Mouse (Mus musculus): ENCODE measurements around the gene Ggn. TPM values are rescaled to one million over a fixed set of nuclear protein-coding genes. Genes with fewer than 3 reads are reported as not detected.
A peak's percentile ranks its signal among the peaks of the same experiment; 100 is the strongest.

Gene Ggn
- 0.23 and 0.33 TPM in 2 replicates for polyA plus RNA-seq (2014; fragmentation: Nextera tagmentation; extraction: Ambion mirVana)

DNA sequence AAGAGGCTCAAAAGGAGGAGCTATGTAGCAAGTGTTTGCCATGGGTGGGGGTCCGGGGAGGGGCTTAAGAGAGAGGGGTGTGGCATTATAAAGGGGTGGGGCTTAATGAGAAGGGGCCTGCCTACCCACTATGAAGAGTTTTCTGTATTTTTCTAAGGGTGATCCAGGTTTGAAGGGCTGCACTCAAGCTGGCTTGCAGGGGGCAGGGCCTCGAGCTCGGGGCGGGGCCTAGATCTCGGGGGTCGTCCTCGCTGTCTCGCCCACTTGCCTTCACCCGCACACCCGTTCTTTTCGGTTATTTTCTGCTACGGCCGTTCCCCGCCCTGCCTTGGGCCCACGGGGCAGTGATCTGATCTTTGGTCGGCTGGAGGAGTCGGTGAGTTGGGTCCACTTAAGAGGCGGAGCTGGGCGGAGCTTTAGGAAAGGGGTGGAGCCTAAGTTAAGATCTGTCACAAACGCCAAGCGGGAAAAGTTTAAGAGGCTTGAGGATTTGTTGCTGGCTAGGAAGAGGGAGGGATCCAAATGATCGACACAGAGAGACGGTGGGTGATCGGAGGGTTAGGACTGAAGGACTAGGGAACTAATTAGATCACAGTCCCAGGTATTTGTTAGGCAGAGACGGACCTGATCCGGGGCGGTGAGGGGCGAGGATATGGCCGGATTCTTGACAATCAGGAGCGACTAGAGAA, at the start of gene Ggn, which contains the start of gene Spred3:
Ggn (plus strand) TSS at position 145 of the 689 bp plus-strand sequence.
Spred3 (minus strand) TSS at position 346 of the 689 bp plus-strand sequence.
- peak; percentile 56 for ATAC-seq (ENCODE audit: low read depth)
- H3K9me3 ChIP-seq (ENCODE audit: control insufficient read depth, low read length), result no peaks in the 10 kb centered on the region
- under 1% methylated on average over 30 of the region's 30 CpGs for WGBS
- H3K4me3 ChIP-seq (ENCODE audit: low read depth, low read length), result peak within 1 kb of the TSS; percentile 68
- peaks cover 29% of the 10 kb centered on the region for H3K27me3 ChIP-seq (ENCODE audit: control insufficient read depth, insufficient read depth, low read length)
- peaks cover 14% of the 10 kb centered on the region for H3K36me3 ChIP-seq (ENCODE audit: control insufficient read depth, insufficient read depth, low read length)
- peak within 1 kb of the TSS; percentile 78 for H3K27ac ChIP-seq (ENCODE audit: low read depth, low read length)
- H3K4me1 ChIP-seq (ENCODE audit: control insufficient read depth, insufficient read depth, low read length), result peaks cover 18% of the 10 kb centered on the region
- H3K9ac ChIP-seq (replicated peaks; ENCODE audit: low read depth, low read length), result peak within 1 kb of the TSS; percentile 74
- peak within 1 kb of the TSS; percentile 60 for H3K4me2 ChIP-seq (ENCODE audit: low read depth, low read length)

DNA sequence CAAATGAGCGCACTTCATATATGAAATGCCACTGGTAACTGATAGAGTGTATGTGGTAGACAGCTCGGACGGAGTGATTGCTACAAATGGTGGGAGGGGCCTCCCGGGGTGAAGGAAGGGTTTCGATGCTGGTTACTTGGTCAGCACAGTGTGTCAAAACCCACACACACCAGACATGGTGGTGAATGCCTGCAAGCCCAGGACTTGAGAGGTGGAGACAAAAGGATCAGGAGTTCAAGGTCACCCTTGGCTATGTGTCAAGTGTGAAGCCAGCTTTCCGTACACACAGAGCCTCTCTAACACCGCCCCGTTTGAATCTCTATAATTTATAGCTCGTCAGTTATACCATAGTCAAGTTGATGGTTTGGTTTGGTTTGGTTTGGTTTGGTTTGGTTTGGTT, 47.2 kb upstream of the Ggn start:
- no peak overlapping the region for H3K27ac ChIP-seq (ENCODE audit: low read depth, low read length)
- H3K4me1 ChIP-seq (ENCODE audit: control insufficient read depth, insufficient read depth, low read length), result no peaks in the 10 kb centered on the region
- no peak overlapping the region for H3K9ac ChIP-seq (replicated peaks; ENCODE audit: low read depth, low read length)
- no peak overlapping the region for H3K4me3 ChIP-seq (ENCODE audit: low read depth, low read length)
- ATAC-seq (ENCODE audit: low read depth), result no peak
- no peak overlapping the region for H3K4me2 ChIP-seq (ENCODE audit: low read depth, low read length)
- WGBS, result 94% methylated on average over 9 of the region's 9 CpGs
- no peaks in the 10 kb centered on the region for H3K9me3 ChIP-seq (ENCODE audit: control insufficient read depth, low read length)
- H3K27me3 ChIP-seq (ENCODE audit: control insufficient read depth, insufficient read depth, low read length), result no peaks in the 10 kb centered on the region
- H3K36me3 ChIP-seq (ENCODE audit: control insufficient read depth, insufficient read depth, low read length), result no peaks in the 10 kb centered on the region

DNA sequence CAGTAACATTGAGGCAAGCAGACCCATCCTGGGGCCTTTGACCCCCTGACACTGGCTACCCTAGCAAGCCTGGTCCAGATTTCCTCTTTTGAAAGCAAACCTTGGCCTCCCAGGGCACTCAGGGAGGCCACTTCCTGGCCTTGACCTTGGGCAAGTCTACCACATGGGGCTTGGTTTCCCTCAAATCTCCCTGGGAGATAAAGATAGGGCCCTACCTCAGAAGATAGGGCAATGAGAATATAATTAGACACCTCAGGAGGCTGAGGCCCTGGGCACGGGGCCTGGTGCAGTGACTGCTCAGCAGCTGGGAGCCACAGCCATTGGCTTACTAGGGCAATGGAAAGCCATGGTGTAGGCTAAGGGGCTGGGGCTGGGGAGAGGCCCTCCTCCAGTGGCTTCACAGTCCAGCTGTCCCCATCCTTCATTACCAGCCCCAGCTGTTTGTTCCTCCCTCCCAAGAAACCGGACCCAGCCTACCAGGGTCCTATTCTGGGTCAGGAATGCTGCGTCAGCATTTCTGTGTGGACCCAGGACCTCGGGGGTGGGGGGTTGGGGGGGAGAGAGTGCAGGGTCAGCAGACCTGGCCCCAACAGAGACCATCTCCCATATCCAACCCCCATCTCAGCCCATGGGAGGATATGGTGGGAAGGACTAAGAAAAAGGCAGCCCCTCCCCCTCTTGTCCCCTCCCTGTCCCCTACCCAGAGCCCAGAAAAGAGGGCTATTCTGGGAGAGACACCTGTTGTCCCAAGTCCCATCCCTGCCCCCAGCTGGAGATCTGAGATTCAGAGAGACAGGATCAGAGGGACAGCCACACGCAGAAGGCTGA, 46.3 kb upstream of the Ggn start:
- 55% methylated on average over 5 of the region's 5 CpGs for WGBS
- no peak overlapping the region for H3K27ac ChIP-seq (ENCODE audit: low read depth, low read length)
- no peaks in the 10 kb centered on the region for H3K4me1 ChIP-seq (ENCODE audit: control insufficient read depth, insufficient read depth, low read length)
- no peak overlapping the region for H3K4me3 ChIP-seq (ENCODE audit: low read depth, low read length)
- ATAC-seq (ENCODE audit: low read depth), result no peak
- H3K27me3 ChIP-seq (ENCODE audit: control insufficient read depth, insufficient read depth, low read length), result no peaks in the 10 kb centered on the region
- no peaks in the 10 kb centered on the region for H3K36me3 ChIP-seq (ENCODE audit: control insufficient read depth, insufficient read depth, low read length)
- no peak overlapping the region for H3K9ac ChIP-seq (replicated peaks; ENCODE audit: low read depth, low read length)
- no peaks in the 10 kb centered on the region for H3K9me3 ChIP-seq (ENCODE audit: control insufficient read depth, low read length)
- H3K4me2 ChIP-seq (ENCODE audit: low read depth, low read length), result no peak overlapping the region

DNA sequence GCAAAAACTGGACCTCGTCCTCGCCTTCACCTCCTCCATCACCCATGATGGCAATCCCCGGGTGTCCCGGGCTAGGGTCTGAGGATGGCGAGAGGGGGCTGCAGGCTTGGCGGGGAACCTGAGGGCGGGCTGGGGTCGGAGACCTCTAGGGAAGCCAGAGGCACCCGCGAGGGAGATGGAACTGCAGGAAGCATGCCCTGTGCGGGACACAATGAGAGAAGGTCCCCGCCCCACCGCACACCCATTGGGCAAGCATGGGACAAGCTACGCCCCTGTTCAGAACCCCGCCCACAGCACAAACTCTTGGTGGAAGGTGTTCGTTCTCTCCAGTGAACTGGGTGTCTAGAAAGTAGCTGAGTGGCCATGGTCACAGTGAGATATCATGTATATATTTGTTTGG, 45.0 kb upstream of the Ggn start, which contains the start of gene Ryr1:
Ryr1 (minus strand) TSS at position 210 of the 400 bp plus-strand sequence.
- Histone ChIP-seq H3K4me2 (ENCODE audit: low read depth, low read length) (peak within 1 kb of the TSS; percentile 23), H3K4me3 (ENCODE audit: low read depth, low read length) (no peak within 1 kb of the TSS; the same call in 1 of the 2 replicates), H3K36me3 (ENCODE audit: control insufficient read depth, insufficient read depth, low read length) (no peaks in the 10 kb centered on the region), H3K9me3 (ENCODE audit: control insufficient read depth, low read length) (no peaks in the 10 kb centered on the region), H3K4me1 (ENCODE audit: control insufficient read depth, insufficient read depth, low read length) (no peaks in the 10 kb centered on the region), H3K27ac (ENCODE audit: low read depth, low read length) (no peak within 1 kb of the TSS), H3K9ac (replicated peaks; ENCODE audit: low read depth, low read length) (no peak within 1 kb of the TSS), H3K27me3 (ENCODE audit: control insufficient read depth, insufficient read depth, low read length) (no peaks in the 10 kb centered on the region)
- ATAC-seq (ENCODE audit: low read depth), result peak; percentile 44; the same call in 1 of the 2 replicates
- WGBS, result under 1% methylated on average over 16 of the region's 16 CpGs

DNA sequence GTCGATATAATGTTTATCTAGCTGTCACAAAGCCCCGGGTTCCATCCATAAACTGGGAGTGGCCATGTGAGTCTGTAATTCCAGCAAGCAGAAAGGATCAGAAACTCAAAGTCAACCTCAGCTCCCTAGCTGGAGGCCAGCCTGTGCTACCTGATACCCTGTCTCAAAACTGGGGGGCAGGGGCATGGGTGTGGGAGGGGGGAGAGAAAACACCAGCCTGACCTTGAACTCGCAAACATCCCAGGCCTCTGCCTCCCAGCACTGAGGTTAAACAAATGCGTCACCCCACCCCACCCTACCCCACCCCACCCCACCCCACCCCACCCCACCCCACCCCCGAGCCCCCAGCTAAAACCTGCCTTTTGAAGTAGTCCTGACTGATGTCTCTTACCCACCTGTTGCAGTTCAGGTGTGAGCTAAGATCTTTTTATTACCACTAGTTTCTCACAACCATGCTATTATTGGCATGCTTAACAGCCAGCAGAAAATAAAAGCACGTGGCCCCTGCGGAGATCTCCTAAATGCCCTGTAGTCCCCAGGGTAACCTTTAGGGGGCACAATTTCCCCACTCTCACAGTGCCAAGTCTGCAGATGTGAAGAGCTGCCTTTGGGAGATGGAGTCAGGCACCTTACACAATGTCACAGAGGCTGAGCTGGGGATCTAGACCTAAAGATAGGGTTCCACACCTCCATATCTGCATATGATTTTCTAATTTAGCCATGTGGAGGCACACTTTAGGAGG, 43.7 kb upstream of the Ggn start:
- no peaks in the 10 kb centered on the region for H3K36me3 ChIP-seq (ENCODE audit: control insufficient read depth, insufficient read depth, low read length)
- no peaks in the 10 kb centered on the region for H3K27me3 ChIP-seq (ENCODE audit: control insufficient read depth, insufficient read depth, low read length)
- H3K27ac ChIP-seq (ENCODE audit: low read depth, low read length), result no peak overlapping the region
- H3K4me1 ChIP-seq (ENCODE audit: control insufficient read depth, insufficient read depth, low read length), result no peaks in the 10 kb centered on the region
- no peak overlapping the region for H3K4me3 ChIP-seq (ENCODE audit: low read depth, low read length)
- no peaks in the 10 kb centered on the region for H3K9me3 ChIP-seq (ENCODE audit: control insufficient read depth, low read length)
- WGBS, result 37% methylated on average over 7 of the region's 7 CpGs
- no peak overlapping the region for H3K9ac ChIP-seq (replicated peaks; ENCODE audit: low read depth, low read length)
- no peak overlapping the region for H3K4me2 ChIP-seq (ENCODE audit: low read depth, low read length)
- ATAC-seq (ENCODE audit: low read depth), result no peak

DNA sequence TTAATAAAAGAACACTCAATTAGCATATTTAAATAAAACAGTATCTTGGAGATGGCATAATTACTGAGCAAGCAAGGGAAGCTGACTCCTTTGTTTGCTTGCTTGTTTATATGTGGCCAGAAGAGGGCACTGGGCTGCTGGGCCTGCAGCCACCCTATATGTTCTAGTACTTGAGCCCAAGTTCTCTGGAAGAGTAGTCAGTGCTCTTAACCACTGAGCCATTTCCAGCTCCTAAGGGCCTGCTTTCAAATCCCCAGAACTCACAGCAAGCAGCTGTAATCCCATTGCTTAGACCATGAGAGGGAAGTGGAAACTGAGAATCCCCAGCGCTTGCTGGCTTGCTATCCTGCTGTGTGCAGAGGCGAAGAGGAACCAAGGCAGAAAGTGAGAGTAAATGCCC, 41.3 kb upstream of the Ggn start:
- H3K36me3 ChIP-seq (ENCODE audit: control insufficient read depth, insufficient read depth, low read length), result no peaks in the 10 kb centered on the region
- no peaks in the 10 kb centered on the region for H3K9me3 ChIP-seq (ENCODE audit: control insufficient read depth, low read length)
- 59% methylated on average over 2 of the region's 2 CpGs for WGBS
- no peak overlapping the region for H3K9ac ChIP-seq (replicated peaks; ENCODE audit: low read depth, low read length)
- H3K4me2 ChIP-seq (ENCODE audit: low read depth, low read length), result no peak overlapping the region
- no peak overlapping the region for H3K4me3 ChIP-seq (ENCODE audit: low read depth, low read length)
- H3K27me3 ChIP-seq (ENCODE audit: control insufficient read depth, insufficient read depth, low read length), result no peaks in the 10 kb centered on the region
- no peak for ATAC-seq (ENCODE audit: low read depth)
- no peak overlapping the region for H3K27ac ChIP-seq (ENCODE audit: low read depth, low read length)
- H3K4me1 ChIP-seq (ENCODE audit: control insufficient read depth, insufficient read depth, low read length), result no peaks in the 10 kb centered on the region

DNA sequence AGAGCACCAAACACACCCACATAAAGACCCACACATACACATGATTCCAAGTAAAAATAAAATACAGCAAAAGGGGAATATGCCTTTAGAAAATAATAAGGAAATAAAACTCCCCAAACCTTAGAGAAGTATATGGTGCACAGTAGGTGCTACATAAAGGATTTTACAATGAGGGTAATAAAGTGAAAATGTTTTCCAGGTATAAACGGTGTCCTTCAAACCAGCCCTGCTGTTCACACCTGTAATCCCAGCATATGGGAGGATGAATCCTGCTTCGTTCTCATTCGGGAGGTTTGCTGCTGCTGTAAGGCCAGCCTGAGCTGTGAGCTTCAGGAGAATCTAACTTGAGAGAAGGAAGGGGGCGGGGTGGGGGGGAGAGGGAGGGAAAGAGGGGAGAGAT, 35.8 kb upstream of the Ggn start:
- 6% methylated on average over 3 of the region's 4 CpGs for WGBS
- Histone ChIP-seq H3K36me3 (ENCODE audit: control insufficient read depth, insufficient read depth, low read length) (no peaks in the 10 kb centered on the region), H3K27me3 (ENCODE audit: control insufficient read depth, insufficient read depth, low read length) (no peaks in the 10 kb centered on the region), H3K4me2 (ENCODE audit: low read depth, low read length) (peak overlapping the region; percentile 33; the same call in 1 of the 2 replicates), H3K9me3 (ENCODE audit: control insufficient read depth, low read length) (no peaks in the 10 kb centered on the region), H3K9ac (replicated peaks; ENCODE audit: low read depth, low read length) (no peak overlapping the region), H3K27ac (ENCODE audit: low read depth, low read length) (no peak overlapping the region), H3K4me1 (ENCODE audit: control insufficient read depth, insufficient read depth, low read length) (no peaks in the 10 kb centered on the region), H3K4me3 (ENCODE audit: low read depth, low read length) (no peak overlapping the region)
- no peak for ATAC-seq (ENCODE audit: low read depth)

DNA sequence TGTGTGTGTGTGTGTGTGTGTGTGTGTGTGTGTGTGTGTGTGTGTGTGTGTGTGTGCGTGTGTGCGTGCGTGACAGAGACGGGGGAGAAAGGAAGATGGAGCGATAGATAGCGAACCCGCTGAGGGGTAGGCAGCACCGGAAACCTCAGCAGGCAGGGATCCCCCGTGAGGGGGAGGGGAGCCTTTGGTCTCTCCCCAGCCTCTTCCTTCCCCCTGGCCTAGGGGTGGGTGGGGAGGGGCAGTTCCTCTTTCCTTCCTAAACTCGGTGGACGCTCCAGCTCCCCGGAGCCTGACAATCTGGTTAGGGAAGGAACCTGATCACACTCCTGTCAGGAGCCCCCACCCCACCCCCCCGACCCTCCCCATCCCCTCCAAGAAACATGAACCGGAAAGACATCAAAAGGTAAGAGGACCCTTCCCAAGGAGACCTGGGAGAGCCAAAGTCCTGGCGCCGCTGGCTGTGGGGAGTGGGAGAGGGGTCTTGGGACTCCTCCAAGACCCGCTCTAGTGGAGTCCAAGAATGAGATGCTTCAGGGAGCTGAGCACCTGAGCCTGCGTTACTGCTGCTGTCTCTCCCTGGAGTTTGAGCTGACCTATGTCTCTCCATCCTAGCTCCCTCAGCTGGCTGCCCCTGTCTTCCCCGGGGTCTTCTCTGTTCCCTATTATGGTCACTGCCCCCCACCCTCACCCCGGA, 35.2 kb upstream of the Ggn start, which contains the start of gene Rasgrp4:
Rasgrp4 (plus strand) TSS at position 159 of the 694 bp plus-strand sequence.
- Histone ChIP-seq H3K27ac (ENCODE audit: low read depth, low read length) (no peak within 1 kb of the TSS), H3K9me3 (ENCODE audit: control insufficient read depth, low read length) (no peaks in the 10 kb centered on the region), H3K27me3 (ENCODE audit: control insufficient read depth, insufficient read depth, low read length) (no peaks in the 10 kb centered on the region), H3K4me1 (ENCODE audit: control insufficient read depth, insufficient read depth, low read length) (no peaks in the 10 kb centered on the region), H3K4me2 (ENCODE audit: low read depth, low read length) (peak within 1 kb of the TSS; percentile 33; the same call in 1 of the 2 replicates), H3K4me3 (ENCODE audit: low read depth, low read length) (no peak within 1 kb of the TSS), H3K9ac (replicated peaks; ENCODE audit: low read depth, low read length) (no peak within 1 kb of the TSS), H3K36me3 (ENCODE audit: control insufficient read depth, insufficient read depth, low read length) (no peaks in the 10 kb centered on the region)
- under 1% methylated on average over 14 of the region's 20 CpGs for WGBS
- no peak for ATAC-seq (ENCODE audit: low read depth)

Measured in neural tube, embryonic 14.5 days (tissue).